Mouse (Mus musculus): Measurements from ENCODE around the gene Phox2a. TPM values are rescaled to one million over a fixed set of nuclear protein-coding genes. Genes with fewer than 3 reads are reported as not detected.

Phox2a gene
- polyA plus RNA-seq, 1 experiment from 2014 or later = 0.10 TPM

GRCm38 (mm10) chr7:101844186-101844585 lies 26.1 kb downstream of the Phox2a start:
- no peaks in the 10 kb centered on the region for H3K27me3 ChIP-seq (replicated peaks)
- H3K4me3 ChIP-seq = no peak overlapping the region
- no peak for ATAC-seq (ENCODE audit: insufficient number of reproducible peaks, low FRiP score)
- H3K36me3 ChIP-seq = peaks cover 5% of the 10 kb centered on the region; the same call in 1 of the 2 replicates
- no peaks in the 10 kb centered on the region for H3K4me1 ChIP-seq (replicated peaks)
- no peak overlapping the region for H3K9ac ChIP-seq
- H3K4me2 ChIP-seq = no peak overlapping the region
- H3K9me3 ChIP-seq (replicated peaks) = no peaks in the 10 kb centered on the region
- no peak overlapping the region for H3K27ac ChIP-seq (ENCODE audit: poor library complexity, severe bottlenecking)
- WGBS = 65% methylated on average over 6 of the region's 6 CpGs

- no peaks in the 10 kb centered on the region for H3K36me3 ChIP-seq
- H3K4me2 ChIP-seq = no peak overlapping the region
- no peak overlapping the region for H3K27ac ChIP-seq (ENCODE audit: poor library complexity, severe bottlenecking)
- no peak overlapping the region for H3K9ac ChIP-seq
- no peaks in the 10 kb centered on the region for H3K4me1 ChIP-seq (replicated peaks)
- H3K4me3 ChIP-seq = no peak overlapping the region
- no peaks in the 10 kb centered on the region for H3K9me3 ChIP-seq (replicated peaks)
- 84% methylated on average over 1 of the region's 1 CpGs for WGBS
- no peak for ATAC-seq (ENCODE audit: insufficient number of reproducible peaks, low FRiP score)
- no peaks in the 10 kb centered on the region for H3K27me3 ChIP-seq (replicated peaks)
Observed at GRCm38 (mm10) chr7:101847934-101848333, 29.8 kb downstream of the Phox2a start.

- Histone ChIP-seq H3K4me2 (no peak overlapping the region), H3K9ac (no peak overlapping the region), H3K27me3 (replicated peaks) (no peaks in the 10 kb centered on the region), H3K4me3 (no peak overlapping the region), H3K9me3 (replicated peaks) (no peaks in the 10 kb centered on the region), H3K36me3 (no peaks in the 10 kb centered on the region), H3K27ac (ENCODE audit: poor library complexity, severe bottlenecking) (no peak overlapping the region), H3K4me1 (replicated peaks) (no peaks in the 10 kb centered on the region)
- no peak for ATAC-seq (ENCODE audit: insufficient number of reproducible peaks, low FRiP score)
- 74% methylated on average over 6 of the region's 6 CpGs for WGBS
Observed at GRCm38 (mm10) chr7:101851689-101852088, 33.6 kb downstream of the Phox2a start.

- Histone ChIP-seq H3K9me3 (replicated peaks) (no peaks in the 10 kb centered on the region), H3K4me2 (no peak overlapping the region), H3K27ac (ENCODE audit: poor library complexity, severe bottlenecking) (no peak overlapping the region), H3K27me3 (replicated peaks) (no peaks in the 10 kb centered on the region), H3K36me3 (no peaks in the 10 kb centered on the region), H3K9ac (no peak overlapping the region), H3K4me3 (no peak overlapping the region), H3K4me1 (replicated peaks) (no peaks in the 10 kb centered on the region)
- 82% methylated on average over 6 of the region's 6 CpGs for WGBS
- ATAC-seq (ENCODE audit: insufficient number of reproducible peaks, low FRiP score) = no peak
Observed at GRCm38 (mm10) chr7:101852846-101853245, 34.7 kb downstream of the Phox2a start.

GRCm38 (mm10) chr7:101853816-101854215 lies 35.7 kb downstream of the Phox2a start:
- WGBS = 35% methylated on average over 2 of the region's 2 CpGs
- no peak overlapping the region for H3K27ac ChIP-seq (ENCODE audit: poor library complexity, severe bottlenecking)
- no peaks in the 10 kb centered on the region for H3K36me3 ChIP-seq
- H3K4me2 ChIP-seq = no peak overlapping the region
- H3K4me3 ChIP-seq = no peak overlapping the region
- no peaks in the 10 kb centered on the region for H3K4me1 ChIP-seq (replicated peaks)
- H3K9me3 ChIP-seq (replicated peaks) = no peaks in the 10 kb centered on the region
- no peaks in the 10 kb centered on the region for H3K27me3 ChIP-seq (replicated peaks)
- no peak overlapping the region for H3K9ac ChIP-seq
- no peak for ATAC-seq (ENCODE audit: insufficient number of reproducible peaks, low FRiP score)

GRCm38 (mm10) chr7:101857094-101857493 lies 39.0 kb downstream of the Phox2a start, which contains the start of gene Folr2:
Folr2 (minus strand) TSS chr7:101857194.
- no peaks in the 10 kb centered on the region for H3K9me3 ChIP-seq (replicated peaks)
- H3K4me3 ChIP-seq = no peak within 1 kb of the TSS
- 86% methylated on average over 4 of the region's 4 CpGs for WGBS
- no peak for ATAC-seq (ENCODE audit: insufficient number of reproducible peaks, low FRiP score)
- no peak within 1 kb of the TSS for H3K4me2 ChIP-seq
- H3K4me1 ChIP-seq (replicated peaks) = no peaks in the 10 kb centered on the region
- H3K36me3 ChIP-seq = no peaks in the 10 kb centered on the region
- no peak within 1 kb of the TSS for H3K9ac ChIP-seq
- no peak within 1 kb of the TSS for H3K27ac ChIP-seq (ENCODE audit: poor library complexity, severe bottlenecking)
- H3K27me3 ChIP-seq (replicated peaks) = no peaks in the 10 kb centered on the region

- ATAC-seq (ENCODE audit: insufficient number of reproducible peaks, low FRiP score) = no peak
Observed at GRCm38 (mm10) chr7:101858362-101858761, 40.2 kb downstream of the Phox2a start.

GRCm38 (mm10) chr7:101860978-101861377 lies 42.9 kb downstream of the Phox2a start:
- H3K27me3 ChIP-seq (replicated peaks) = no peaks in the 10 kb centered on the region
- no peak overlapping the region for H3K27ac ChIP-seq (ENCODE audit: poor library complexity, severe bottlenecking)
- H3K4me1 ChIP-seq (replicated peaks) = no peaks in the 10 kb centered on the region
- no peak overlapping the region for H3K9ac ChIP-seq
- H3K4me3 ChIP-seq = no peak overlapping the region
- no peak overlapping the region for H3K4me2 ChIP-seq
- no peak for ATAC-seq (ENCODE audit: insufficient number of reproducible peaks, low FRiP score)
- H3K9me3 ChIP-seq (replicated peaks) = no peaks in the 10 kb centered on the region
- H3K36me3 ChIP-seq = no peaks in the 10 kb centered on the region

More at GRCm38 (mm10) chr7:101858362-101858761, 40.2 kb downstream of the Phox2a start:
- Histone ChIP-seq H3K4me2 (no peak overlapping the region), H3K27me3 (replicated peaks) (no peaks in the 10 kb centered on the region), H3K4me3 (no peak overlapping the region), H3K36me3 (no peaks in the 10 kb centered on the region), H3K4me1 (replicated peaks) (no peaks in the 10 kb centered on the region), H3K9ac (no peak overlapping the region), H3K27ac (ENCODE audit: poor library complexity, severe bottlenecking) (no peak overlapping the region), H3K9me3 (replicated peaks) (no peaks in the 10 kb centered on the region)
- WGBS = 77% methylated on average over 9 of the region's 9 CpGs

GRCm38 (mm10) chr7:101862291-101862690 lies 44.2 kb downstream of the Phox2a start:
- H3K27me3 ChIP-seq (replicated peaks) = no peaks in the 10 kb centered on the region
- H3K4me3 ChIP-seq = no peak overlapping the region
- peaks cover 9% of the 10 kb centered on the region; the same call in 1 of the 2 replicates for H3K4me1 ChIP-seq (replicated peaks)
- no peak overlapping the region for H3K4me2 ChIP-seq
- H3K9me3 ChIP-seq (replicated peaks) = no peaks in the 10 kb centered on the region
- no peaks in the 10 kb centered on the region for H3K36me3 ChIP-seq
- ATAC-seq (ENCODE audit: insufficient number of reproducible peaks, low FRiP score) = no peak
- WGBS = 65% methylated on average over 3 of the region's 3 CpGs
- H3K9ac ChIP-seq = no peak overlapping the region
- H3K27ac ChIP-seq (ENCODE audit: poor library complexity, severe bottlenecking) = no peak overlapping the region

- ATAC-seq (ENCODE audit: insufficient number of reproducible peaks, low FRiP score) = no peak
- Histone ChIP-seq H3K27ac (ENCODE audit: poor library complexity, severe bottlenecking) (no peak within 1 kb of the TSS), H3K4me3 (no peak within 1 kb of the TSS), H3K36me3 (no peaks in the 10 kb centered on the region), H3K4me1 (replicated peaks) (peaks cover 14% of the 10 kb centered on the region), H3K9me3 (replicated peaks) (no peaks in the 10 kb centered on the region), H3K9ac (no peak within 1 kb of the TSS), H3K4me2 (no peak within 1 kb of the TSS), H3K27me3 (replicated peaks) (no peaks in the 10 kb centered on the region)
- whole genome bisulfite sequencing = 59% methylated on average over 3 of the region's 3 CpGs
Observed at GRCm38 (mm10) chr7:101863415-101863814, 45.3 kb downstream of the Phox2a start, which contains the start of gene Anapc15. Anapc15 (plus strand) TSS chr7:101863715.

- H3K27ac ChIP-seq (ENCODE audit: poor library complexity, severe bottlenecking) = no peak overlapping the region
- no peaks in the 10 kb centered on the region for H3K36me3 ChIP-seq
- H3K4me2 ChIP-seq = no peak overlapping the region
- H3K9me3 ChIP-seq (replicated peaks) = no peaks in the 10 kb centered on the region
- H3K4me3 ChIP-seq = no peak overlapping the region
- peaks cover 25% of the 10 kb centered on the region for H3K4me1 ChIP-seq (replicated peaks)
- WGBS = 71% methylated on average over 11 of the region's 11 CpGs
- ATAC-seq (ENCODE audit: insufficient number of reproducible peaks, low FRiP score) = no peak
- no peaks in the 10 kb centered on the region for H3K27me3 ChIP-seq (replicated peaks)
- H3K9ac ChIP-seq = no peak overlapping the region
Observed at GRCm38 (mm10) chr7:101866491-101867265, 48.6 kb downstream of the Phox2a start.

- no peak for ATAC-seq (ENCODE audit: insufficient number of reproducible peaks, low FRiP score)
- WGBS = 84% methylated on average over 4 of the region's 4 CpGs
- Histone ChIP-seq H3K27ac (ENCODE audit: poor library complexity, severe bottlenecking) (no peak overlapping the region), H3K27me3 (replicated peaks) (no peaks in the 10 kb centered on the region), H3K4me2 (no peak overlapping the region), H3K4me3 (no peak overlapping the region), H3K4me1 (replicated peaks) (peaks cover 26% of the 10 kb centered on the region), H3K36me3 (no peaks in the 10 kb centered on the region), H3K9me3 (replicated peaks) (no peaks in the 10 kb centered on the region), H3K9ac (no peak overlapping the region)
Observed at GRCm38 (mm10) chr7:101867482-101867881, 49.4 kb downstream of the Phox2a start.

Measured in heart, embryonic 12.5 days (tissue).